Mouse (Mus musculus): ENCODE results near the gene Dnajb12.

- TF ChIP-seq SIN3A (IDR thresholded peaks at IDR 0.05; ENCODE audit: low read length) = no peak
- no peak for TF ChIP-seq CTCF (IDR thresholded peaks at IDR 0.05 in 2 of 3, conservative IDR thresholded peaks at IDR 0.05 in 1 of 3; ENCODE audit: control insufficient read depth in 1 of 3, insufficient read depth in 1 of 3, low read depth in 2 of 3, low read length in 3 of 3, poor library complexity in 1 of 3, severe bottlenecking in 1 of 3)
Observed at GRCm38 (mm10) chr10:59887432-59887831, 8.1 kb downstream of the Dnajb12 start.

Measured in MEL (cell line).